Mouse (Mus musculus): Measurements from ENCODE around the gene Sel1l3. TPM values are rescaled to one million over a fixed set of nuclear protein-coding genes. Genes with fewer than 3 reads are reported as not detected.

Gene Sel1l3
- polyA plus RNA-seq, 1 experiment from 2014 or later, result 5.9 TPM

DNA sequence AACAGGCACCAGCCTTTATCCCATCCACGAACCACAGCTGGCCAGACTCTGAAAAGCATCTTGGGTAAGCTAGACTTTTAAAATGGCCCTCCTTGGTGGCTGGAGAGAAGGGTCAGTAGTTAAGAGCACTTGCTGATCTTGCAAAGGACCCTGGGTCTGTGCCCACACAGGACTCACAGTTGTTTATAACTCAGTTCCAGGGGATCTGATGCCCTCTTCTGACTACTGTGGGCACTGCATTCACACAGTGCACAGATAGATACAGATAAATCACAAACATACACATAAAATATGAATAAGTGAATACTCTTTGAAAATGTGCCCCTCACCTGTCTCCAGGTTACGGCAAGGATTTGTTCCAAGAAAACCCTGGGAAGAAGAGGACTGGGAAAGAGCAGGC lies 79.7 kb downstream of the Sel1l3 start:
- H3K4me2 ChIP-seq, result no peak overlapping the region
- 0 out of 2 replicates have a peak, but pooled peaks cover 2% of the 10 kb centered on the region for H3K4me1 ChIP-seq (replicated peaks)
- WGBS, result 92% methylated on average over 2 of the region's 2 CpGs
- H3K9ac ChIP-seq, result no peak overlapping the region
- H3K27me3 ChIP-seq, result no peaks in the 10 kb centered on the region
- no peak overlapping the region for H3K27ac ChIP-seq (replicated peaks)
- H3K9me3 ChIP-seq, result no peaks in the 10 kb centered on the region
- no peaks in the 10 kb centered on the region for H3K36me3 ChIP-seq
- ATAC-seq (ENCODE audit: low read depth), result no peak
- H3K4me3 ChIP-seq, result no peak overlapping the region

DNA sequence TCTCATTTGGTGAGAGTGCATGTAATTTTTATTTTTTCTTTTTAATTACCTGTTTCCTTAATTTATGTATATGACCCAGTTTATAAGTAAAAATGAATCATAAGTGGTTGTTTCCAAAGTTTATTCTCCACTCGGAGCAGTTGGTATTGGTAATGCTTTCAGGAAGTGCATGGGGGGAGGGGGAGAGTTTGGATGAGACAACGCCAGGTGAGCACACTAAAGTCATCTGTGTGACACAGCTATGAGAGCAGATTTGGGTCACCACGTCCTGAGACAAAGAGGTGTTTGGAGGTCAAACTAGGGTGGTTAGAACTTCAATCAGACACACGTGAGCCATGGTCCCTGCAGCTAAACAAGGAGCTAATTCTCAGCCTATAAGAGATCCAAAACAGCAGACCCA lies 89.0 kb downstream of the Sel1l3 start:
- ATAC-seq (ENCODE audit: low read depth), result no peak
- WGBS, result 64% methylated on average over 4 of the region's 4 CpGs
- no peaks in the 10 kb centered on the region; the same call in 1 of the 2 replicates for H3K27me3 ChIP-seq

DNA sequence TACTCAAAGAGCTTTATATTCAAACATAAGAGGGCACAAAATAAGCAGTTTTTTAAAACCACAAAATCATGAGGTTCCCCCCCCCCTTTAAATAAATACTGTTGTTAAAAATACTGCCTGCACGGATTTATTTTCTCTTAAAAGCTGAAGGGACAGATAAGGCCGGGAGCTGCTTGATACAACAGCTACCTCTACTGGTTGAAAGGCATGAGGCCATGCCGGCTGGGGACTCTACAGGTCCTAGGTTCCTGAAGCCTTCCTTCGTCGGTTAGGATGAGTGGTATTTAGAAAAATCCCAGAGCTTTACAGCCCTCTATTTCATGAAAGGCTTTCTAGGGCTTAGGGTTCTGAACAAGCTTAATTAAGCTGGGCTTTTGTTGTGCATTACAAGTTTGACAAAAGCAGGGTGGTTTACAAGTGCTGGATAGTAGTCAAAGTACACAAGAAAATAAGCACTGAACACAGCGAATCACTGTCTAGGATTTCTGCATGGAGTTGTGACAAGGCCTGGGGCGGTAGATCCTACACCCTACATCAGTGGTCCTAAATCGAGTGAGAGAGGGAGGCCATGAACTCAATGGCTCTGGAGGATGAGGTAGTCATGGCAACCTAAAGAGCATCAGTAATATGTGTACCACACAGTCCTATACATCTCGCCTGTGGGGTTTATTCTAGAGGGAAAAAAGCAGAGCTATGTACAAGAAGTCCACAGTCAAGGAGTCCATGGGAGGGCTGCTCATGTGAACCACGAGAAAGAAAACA lies 90.0 kb downstream of the Sel1l3 start:
- Histone ChIP-seq H3K4me3 (no peak overlapping the region), H3K9ac (no peak overlapping the region), H3K36me3 (no peaks in the 10 kb centered on the region), H3K9me3 (no peaks in the 10 kb centered on the region), H3K27ac (replicated peaks) (no peak overlapping the region), H3K27me3 (no peaks in the 10 kb centered on the region; the same call in 1 of the 2 replicates), H3K4me2 (no peak overlapping the region), H3K4me1 (replicated peaks) (no peaks in the 10 kb centered on the region)
- peak; percentile 69; the same call in 1 of the 2 replicates for ATAC-seq (ENCODE audit: low read depth)
- WGBS, result 26% methylated on average over 10 of the region's 10 CpGs

More for the DNA sequence above, 89.0 kb downstream of the Sel1l3 start:
- H3K9me3 ChIP-seq, result no peaks in the 10 kb centered on the region
- H3K4me2 ChIP-seq, result no peak overlapping the region
- H3K36me3 ChIP-seq, result no peaks in the 10 kb centered on the region
- no peak overlapping the region for H3K9ac ChIP-seq
- H3K4me1 ChIP-seq (replicated peaks), result no peaks in the 10 kb centered on the region
- no peak overlapping the region for H3K27ac ChIP-seq (replicated peaks)
- H3K4me3 ChIP-seq, result no peak overlapping the region

DNA sequence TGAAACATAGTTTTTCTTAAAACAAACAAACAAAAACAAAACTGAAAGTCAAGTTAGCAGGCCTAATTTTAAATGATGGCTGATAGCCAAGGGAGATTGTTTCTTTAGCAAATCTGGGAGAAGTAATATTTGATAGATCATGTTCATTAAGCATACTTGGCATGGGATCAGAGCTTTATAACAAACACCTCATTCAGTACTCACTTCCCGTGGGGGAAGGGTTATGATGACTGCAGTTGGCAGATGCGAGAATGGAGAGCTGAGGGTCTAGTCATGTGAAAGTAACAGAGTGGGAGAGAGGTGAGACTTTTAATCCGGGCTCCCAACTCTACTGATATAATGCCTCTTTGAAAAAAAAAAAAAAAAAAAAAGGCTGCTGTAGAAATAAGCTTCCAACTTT lies 94.0 kb downstream of the Sel1l3 start:
- 48% methylated on average over 3 of the region's 3 CpGs for WGBS
- Histone ChIP-seq H3K27ac (replicated peaks) (no peak overlapping the region), H3K9ac (no peak overlapping the region), H3K27me3 (no peaks in the 10 kb centered on the region; the same call in 1 of the 2 replicates), H3K4me1 (replicated peaks) (peaks cover 5% of the 10 kb centered on the region), H3K36me3 (no peaks in the 10 kb centered on the region), H3K4me2 (no peak overlapping the region), H3K9me3 (no peaks in the 10 kb centered on the region), H3K4me3 (no peak overlapping the region)
- no peak for ATAC-seq (ENCODE audit: low read depth)

DNA sequence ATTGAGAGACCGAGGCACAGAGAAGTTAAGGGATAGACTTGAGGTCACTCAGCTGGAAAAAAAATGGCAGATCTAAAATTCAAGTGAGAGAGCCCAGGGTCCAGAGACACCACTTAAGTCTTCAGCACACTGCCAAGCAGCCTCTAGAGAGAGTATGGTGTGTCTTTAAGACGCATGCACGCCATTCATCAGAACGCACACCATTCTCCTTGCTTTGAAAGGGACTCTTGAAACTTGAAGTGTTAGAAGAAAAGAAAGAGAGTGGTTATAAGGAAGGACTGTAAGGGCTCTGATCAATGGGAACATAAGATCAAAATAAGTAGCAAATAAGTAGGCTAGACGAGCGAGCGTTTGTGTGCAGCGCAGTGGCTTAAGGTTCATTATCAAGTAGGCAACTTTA lies 95.5 kb downstream of the Sel1l3 start:
- Histone ChIP-seq H3K4me2 (no peak overlapping the region), H3K27ac (replicated peaks) (no peak overlapping the region), H3K36me3 (no peaks in the 10 kb centered on the region), H3K4me3 (no peak overlapping the region), H3K27me3 (no peaks in the 10 kb centered on the region; the same call in 1 of the 2 replicates), H3K4me1 (replicated peaks) (peaks cover 9% of the 10 kb centered on the region), H3K9ac (no peak overlapping the region), H3K9me3 (no peaks in the 10 kb centered on the region)
- 83% methylated on average over 8 of the region's 8 CpGs for WGBS
- no peak for ATAC-seq (ENCODE audit: low read depth)

DNA sequence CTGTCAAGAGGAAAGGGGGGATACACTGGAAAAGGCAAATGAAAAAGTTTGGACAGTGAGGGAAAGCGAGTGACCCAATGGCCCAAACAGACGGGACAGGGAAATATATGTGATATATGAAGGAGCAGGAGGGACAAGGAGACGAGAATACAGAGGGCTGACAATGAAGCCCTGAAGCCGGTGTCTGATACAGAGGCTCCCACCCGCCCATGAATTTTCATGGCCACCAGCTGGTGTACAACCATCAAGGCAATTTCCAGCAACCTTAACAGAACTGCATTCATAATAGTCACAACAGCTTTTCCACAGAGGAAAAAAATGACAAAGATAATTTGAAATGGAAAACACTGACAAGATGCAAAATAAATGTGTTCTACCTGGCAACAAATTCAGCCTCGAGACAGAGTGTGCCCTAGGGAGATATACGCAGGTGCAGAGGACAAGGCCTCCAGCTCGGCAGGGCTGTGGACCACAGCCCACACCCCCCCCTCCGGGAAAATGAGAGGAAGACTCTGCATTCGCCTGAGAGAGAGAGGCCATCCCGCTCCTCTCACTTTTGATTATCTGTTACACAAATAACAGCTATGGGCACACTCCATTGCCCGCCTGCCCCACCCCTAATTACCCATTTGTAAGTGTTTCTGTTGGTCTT lies 99.0 kb downstream of the Sel1l3 start:
- Histone ChIP-seq H3K36me3 (no peaks in the 10 kb centered on the region), H3K9ac (no peak overlapping the region), H3K9me3 (no peaks in the 10 kb centered on the region), H3K27ac (replicated peaks) (peak overlapping the region; percentile 46; the same call in 1 of the 2 replicates), H3K4me3 (no peak overlapping the region), H3K4me2 (no peak overlapping the region), H3K4me1 (replicated peaks) (peaks cover 19% of the 10 kb centered on the region), H3K27me3 (no peaks in the 10 kb centered on the region; the same call in 1 of the 2 replicates)
- ATAC-seq (ENCODE audit: low read depth), result peak; percentile 62
- 37% methylated on average over 12 of the region's 12 CpGs for WGBS

DNA sequence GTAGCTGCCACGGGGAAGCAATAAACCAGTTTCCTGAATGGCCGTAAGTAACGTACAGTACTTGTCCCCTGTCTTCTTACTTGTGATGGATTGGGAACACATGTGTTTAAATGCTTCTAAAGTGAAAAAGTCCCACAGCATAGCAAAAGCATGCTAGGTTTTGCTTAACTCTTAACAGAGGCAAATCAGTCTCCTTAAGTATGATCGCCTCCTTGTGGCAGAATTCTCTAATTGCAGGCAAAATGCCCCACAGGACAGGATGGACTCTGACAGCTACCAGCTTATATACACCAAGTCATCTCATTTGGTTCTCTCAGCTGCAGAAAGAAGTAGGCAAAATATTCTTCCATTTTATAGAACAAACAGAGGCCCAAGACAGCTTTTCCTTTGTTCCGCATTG lies 100.8 kb downstream of the Sel1l3 start:
- WGBS, result 89% methylated on average over 5 of the region's 5 CpGs
- Histone ChIP-seq H3K27me3 (no peaks in the 10 kb centered on the region; the same call in 1 of the 2 replicates), H3K27ac (replicated peaks) (no peak overlapping the region), H3K36me3 (no peaks in the 10 kb centered on the region), H3K9me3 (no peaks in the 10 kb centered on the region), H3K4me1 (replicated peaks) (peaks cover 19% of the 10 kb centered on the region), H3K4me3 (no peak overlapping the region), H3K9ac (no peak overlapping the region), H3K4me2 (no peak overlapping the region)
- ATAC-seq (ENCODE audit: low read depth), result no peak

DNA sequence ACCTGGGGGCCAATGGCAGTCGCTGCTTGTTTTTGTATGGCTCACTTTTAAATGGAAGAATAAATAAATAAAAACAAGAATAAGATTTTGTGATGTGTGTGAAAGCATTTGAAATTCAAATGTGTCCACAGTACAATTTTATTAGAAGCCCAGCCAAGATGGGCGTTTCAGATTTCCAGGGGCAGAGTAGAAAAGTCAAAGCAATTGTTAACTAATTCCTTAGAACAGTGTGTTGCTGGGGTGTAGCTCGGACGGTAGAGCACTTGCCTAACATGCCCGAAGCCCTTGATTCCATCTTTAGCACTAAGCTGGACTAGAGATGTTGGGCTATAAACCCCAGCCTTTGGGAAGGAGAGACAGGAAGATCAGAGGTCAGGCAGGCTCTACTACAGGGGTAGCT lies 102.7 kb downstream of the Sel1l3 start:
- WGBS, result 54% methylated on average over 5 of the region's 5 CpGs
- H3K9me3 ChIP-seq, result no peaks in the 10 kb centered on the region
- no peak overlapping the region for H3K4me3 ChIP-seq
- no peak overlapping the region for H3K9ac ChIP-seq
- ATAC-seq (ENCODE audit: low read depth), result no peak
- H3K4me1 ChIP-seq (replicated peaks), result peaks cover 19% of the 10 kb centered on the region
- H3K4me2 ChIP-seq, result no peak overlapping the region
- no peak overlapping the region for H3K27ac ChIP-seq (replicated peaks)
- H3K27me3 ChIP-seq, result no peaks in the 10 kb centered on the region
- no peaks in the 10 kb centered on the region for H3K36me3 ChIP-seq

DNA sequence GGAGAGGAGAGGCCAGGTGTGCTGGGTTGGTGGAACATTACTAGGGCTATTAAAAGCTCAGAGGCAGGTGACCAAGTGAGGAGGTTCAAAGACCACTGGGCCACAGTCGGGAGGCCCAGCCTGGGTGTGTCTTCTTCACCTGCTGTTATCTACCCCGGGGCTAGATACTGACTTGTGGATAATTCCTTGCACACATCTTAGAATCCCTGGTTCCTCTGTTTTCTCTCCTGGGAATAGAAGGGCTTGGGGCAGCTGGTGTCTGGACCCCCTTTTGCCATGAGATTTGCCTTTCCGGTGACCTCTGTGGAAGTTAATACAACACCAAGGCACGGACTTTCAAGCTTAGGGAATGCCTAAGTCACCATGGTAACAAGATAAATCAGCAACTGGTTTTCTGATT lies 103.5 kb downstream of the Sel1l3 start:
- H3K9ac ChIP-seq, result no peak overlapping the region
- H3K27me3 ChIP-seq, result no peaks in the 10 kb centered on the region
- H3K9me3 ChIP-seq, result no peaks in the 10 kb centered on the region
- no peak for ATAC-seq (ENCODE audit: low read depth)
- H3K27ac ChIP-seq (replicated peaks), result no peak overlapping the region
- WGBS, result 63% methylated on average over 4 of the region's 4 CpGs
- H3K4me3 ChIP-seq, result no peak overlapping the region
- H3K4me2 ChIP-seq, result no peak overlapping the region
- H3K36me3 ChIP-seq, result no peaks in the 10 kb centered on the region
- peaks cover 19% of the 10 kb centered on the region for H3K4me1 ChIP-seq (replicated peaks)

DNA sequence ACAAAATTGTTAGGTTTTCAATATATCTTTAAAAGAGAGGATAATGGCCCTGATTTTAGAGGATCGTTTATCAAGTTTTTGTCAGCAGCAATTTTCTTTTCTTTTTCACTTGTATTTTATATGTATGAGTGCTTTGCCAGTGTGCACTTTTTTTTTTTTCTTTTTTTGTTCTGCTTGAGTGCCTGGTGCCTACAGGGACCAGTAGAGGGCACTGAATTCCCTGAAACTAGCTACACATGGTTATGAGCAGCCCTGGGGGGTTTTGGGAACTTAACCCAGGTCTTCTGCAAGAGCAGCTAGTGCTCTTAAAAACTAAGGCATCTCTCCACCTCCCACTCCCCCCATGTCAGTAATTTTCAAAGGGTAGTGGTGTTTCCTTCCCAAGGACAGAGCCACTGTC lies 105.1 kb downstream of the Sel1l3 start:
- Histone ChIP-seq H3K36me3 (no peaks in the 10 kb centered on the region), H3K9ac (no peak overlapping the region), H3K9me3 (no peaks in the 10 kb centered on the region), H3K27ac (replicated peaks) (no peak overlapping the region), H3K4me2 (no peak overlapping the region), H3K4me3 (no peak overlapping the region), H3K27me3 (no peaks in the 10 kb centered on the region), H3K4me1 (replicated peaks) (peaks cover 10% of the 10 kb centered on the region)
- ATAC-seq (ENCODE audit: low read depth), result no peak
- 92% methylated on average over 1 of the region's 1 CpGs for WGBS

DNA sequence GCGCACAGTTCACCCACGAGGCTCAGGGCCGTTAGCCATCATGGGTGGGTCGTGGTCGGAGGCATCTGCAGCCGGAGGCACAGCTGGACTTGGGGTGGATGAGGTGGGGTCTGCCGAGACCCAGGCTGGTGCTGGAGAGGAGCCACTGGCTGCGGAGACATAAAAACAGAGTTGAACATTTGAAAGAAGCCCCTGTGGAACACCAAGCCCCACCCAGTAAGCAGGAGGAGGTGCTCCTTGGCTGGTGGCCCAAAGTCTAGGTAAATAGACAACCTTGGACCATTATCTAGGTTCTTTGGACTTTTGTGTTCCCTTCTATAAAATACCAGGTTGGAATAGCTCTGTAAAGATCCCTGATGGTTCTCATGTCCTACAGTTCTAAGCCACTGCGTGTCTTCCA lies 105.7 kb downstream of the Sel1l3 start:
- no peak overlapping the region for H3K4me3 ChIP-seq
- no peaks in the 10 kb centered on the region for H3K36me3 ChIP-seq
- no peaks in the 10 kb centered on the region for H3K9me3 ChIP-seq
- WGBS, result 74% methylated on average over 9 of the region's 9 CpGs
- H3K4me2 ChIP-seq, result no peak overlapping the region
- no peak overlapping the region for H3K9ac ChIP-seq
- no peak overlapping the region for H3K27ac ChIP-seq (replicated peaks)
- peaks cover 10% of the 10 kb centered on the region for H3K4me1 ChIP-seq (replicated peaks)
- no peaks in the 10 kb centered on the region for H3K27me3 ChIP-seq
- no peak for ATAC-seq (ENCODE audit: low read depth)

DNA sequence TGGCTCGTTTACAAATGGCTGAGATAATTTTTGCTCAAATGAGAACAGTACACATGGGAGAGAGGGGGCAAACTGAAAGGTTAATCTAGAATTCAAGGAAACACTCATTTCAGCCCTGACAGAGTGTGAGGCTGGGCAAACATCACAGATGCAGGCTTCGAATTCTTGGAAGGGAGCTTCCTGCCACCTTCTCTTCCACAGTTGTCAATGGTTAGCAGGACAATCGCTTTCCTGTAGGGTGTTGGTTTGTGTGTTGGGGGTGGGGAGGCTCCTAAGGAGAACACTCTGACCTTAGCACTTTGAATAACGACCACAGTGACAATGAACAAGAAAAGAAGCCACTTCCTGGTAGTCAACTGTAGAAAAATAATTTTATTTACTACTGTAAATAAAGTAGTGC lies 107.0 kb downstream of the Sel1l3 start:
- ATAC-seq (ENCODE audit: low read depth), result no peak
- H3K4me1 ChIP-seq (replicated peaks), result peaks cover 10% of the 10 kb centered on the region
- no peak overlapping the region for H3K27ac ChIP-seq (replicated peaks)
- H3K36me3 ChIP-seq, result no peaks in the 10 kb centered on the region
- no peak overlapping the region for H3K9ac ChIP-seq
- no peaks in the 10 kb centered on the region for H3K27me3 ChIP-seq
- no peak overlapping the region for H3K4me2 ChIP-seq
- WGBS, result 58% methylated on average over 4 of the region's 4 CpGs
- H3K9me3 ChIP-seq, result no peaks in the 10 kb centered on the region
- H3K4me3 ChIP-seq, result no peak overlapping the region
